Mouse (Mus musculus) naive thymus-derived CD4-positive, alpha-beta T cell, adult 2 months (primary cell): ENCODE measurements around the gene Pidd1.
"Not testable (repeated sequence)": the region's sequence is repeated elsewhere in the genome, so short reads cannot be mapped to it uniquely, and the experiment has no call there.

Experiments
- DNase-seq: peaks from one replicate; pipeline ENCODE4 v3.0.0-alpha.2; 2011; ENCODE audit warnings: low read depth

Gene Pidd1

DNA sequence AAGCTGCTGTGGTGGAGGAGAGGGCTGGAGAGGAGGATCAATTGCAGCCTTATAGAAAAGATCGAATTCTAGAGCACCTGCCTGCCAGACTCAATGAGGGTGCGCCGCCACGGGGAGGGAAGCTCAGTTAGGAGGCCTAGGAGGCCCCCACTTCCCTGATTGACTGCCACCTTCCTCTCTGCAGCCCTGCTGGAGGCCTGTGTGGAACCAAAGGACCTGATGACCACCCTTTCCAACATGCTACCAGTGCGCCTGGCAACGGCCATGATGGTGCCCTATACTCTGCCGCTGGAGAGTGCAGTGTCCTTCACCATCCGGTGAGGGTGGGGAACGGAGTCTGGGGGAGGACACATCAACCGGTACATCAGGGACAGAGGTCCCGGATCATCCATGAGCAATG is 14.8 kb upstream of the Pidd1 start:
- DNase-seq: no peak

GRCm38 (mm10) chr7:141457986-141458660 is 14.3 kb upstream of the Pidd1 start:
- DNase-seq: peak; percentile 83

GRCm38 (mm10) chr7:141457236-141457635 is 13.4 kb upstream of the Pidd1 start:
- no peak for DNase-seq

DNA sequence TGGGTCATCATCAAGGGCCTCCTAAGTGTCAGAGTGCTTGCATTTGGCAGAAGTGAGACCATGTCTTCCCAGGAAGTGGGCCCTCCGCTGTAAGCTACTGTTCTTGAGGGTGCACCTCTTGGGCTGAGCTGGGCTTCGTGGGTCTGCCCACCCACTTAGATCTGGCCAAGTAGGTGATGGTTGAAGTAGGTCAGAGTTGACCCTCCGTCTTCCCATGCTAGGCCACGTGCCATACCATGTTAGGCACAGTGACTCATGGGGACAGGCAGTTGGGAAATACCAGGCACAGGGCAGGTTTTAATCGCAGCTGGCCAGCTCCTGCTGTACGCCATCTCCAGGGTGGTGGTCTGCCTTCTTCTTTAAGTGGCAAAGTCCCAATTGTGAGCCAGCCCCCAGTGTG is 12.9 kb upstream of the Pidd1 start:
- DNase-seq: no peak

DNA sequence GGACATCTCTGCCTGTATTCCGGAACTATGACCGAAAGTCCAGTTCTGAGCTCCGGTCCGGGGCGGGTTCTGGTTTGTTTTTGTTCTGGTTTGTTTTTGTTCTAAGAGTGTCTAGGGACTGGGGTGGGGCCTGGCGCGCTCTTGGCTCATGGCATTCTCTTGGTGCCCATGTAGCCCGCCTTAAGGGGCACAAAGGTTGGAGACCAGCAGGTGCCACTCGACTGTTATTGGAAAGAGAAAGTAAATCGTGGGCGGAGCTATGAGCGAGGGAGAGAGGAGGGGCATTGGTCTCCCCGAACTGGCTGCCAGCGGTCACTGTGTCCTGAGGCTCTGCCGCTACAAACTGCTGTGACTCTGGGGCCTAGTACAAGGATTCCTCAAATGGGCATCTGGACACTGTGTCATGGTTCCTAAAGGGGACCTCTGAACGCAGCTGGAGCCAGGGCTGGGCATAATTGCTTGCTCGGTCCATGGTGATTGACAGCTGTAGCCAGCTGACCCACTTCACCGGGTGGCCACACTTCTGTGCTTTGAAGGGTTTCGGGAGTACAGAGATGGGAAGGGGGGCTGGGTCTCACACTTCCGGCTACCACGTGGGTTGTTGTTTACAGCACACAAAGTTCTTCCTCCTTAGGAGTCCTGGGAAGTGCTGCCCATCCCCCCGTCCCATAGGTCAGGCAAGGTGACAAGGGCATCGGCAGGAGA is 11.9 kb upstream of the Pidd1 start:
- peak; percentile 74 for DNase-seq

DNA sequence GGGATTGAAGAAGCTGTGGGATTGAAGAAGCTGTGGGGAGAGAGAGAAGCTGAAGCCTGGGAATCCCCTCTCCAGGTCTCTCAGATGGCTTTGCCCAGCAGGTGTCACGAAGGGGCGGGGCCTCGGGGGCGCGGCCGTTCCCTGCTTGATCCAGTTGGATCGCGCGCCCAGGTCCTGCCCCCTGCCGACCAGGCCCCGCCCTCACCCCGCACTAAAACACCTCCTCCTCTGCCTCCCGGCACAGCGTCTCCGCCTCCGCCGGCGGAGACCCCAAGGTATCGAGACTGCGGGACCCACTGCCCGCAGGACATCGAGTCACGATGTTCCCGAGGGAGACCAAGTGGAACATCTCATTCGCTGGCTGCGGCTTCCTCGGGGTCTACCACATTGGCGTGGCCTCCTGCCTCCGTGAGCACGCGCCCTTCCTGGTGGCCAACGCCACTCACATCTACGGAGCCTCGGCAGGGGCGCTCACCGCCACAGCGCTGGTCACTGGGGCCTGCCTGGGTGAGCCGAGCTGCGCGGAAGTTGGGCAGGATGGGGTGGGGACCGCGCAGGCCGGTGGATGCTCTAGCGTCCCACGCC is 11.2 kb upstream of the Pidd1 start, which contains the start of gene Pnpla2:
TSS of gene Pnpla2 (plus strand) at position 232 of the 585 bp plus-strand sequence.
- DNase-seq: peak; percentile 94

- DNase-seq: no peak
Measured at GRCm38 (mm10) chr7:141453636-141454035, 9.8 kb upstream of the Pidd1 start.

DNA sequence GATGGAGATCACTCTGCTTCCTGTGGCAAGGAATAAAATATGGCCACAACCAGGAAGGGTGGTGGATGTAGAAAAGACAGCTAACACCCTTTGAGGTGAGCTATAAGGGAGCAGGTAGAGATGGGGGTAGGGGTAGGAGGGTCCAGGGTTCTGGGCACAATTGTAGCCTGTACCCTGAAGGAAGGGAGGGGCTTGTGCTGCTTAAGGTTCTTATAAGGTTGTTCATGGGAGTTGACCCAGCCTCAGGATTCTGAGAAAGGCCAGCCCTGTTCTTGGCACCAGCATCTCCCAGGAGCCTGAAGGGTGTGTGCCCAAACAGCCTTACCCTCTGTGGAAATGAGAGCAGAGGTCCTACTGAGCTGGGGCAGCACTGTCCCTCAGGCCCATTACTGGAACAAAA is 8.1 kb upstream of the Pidd1 start:
- no peak for DNase-seq

DNA sequence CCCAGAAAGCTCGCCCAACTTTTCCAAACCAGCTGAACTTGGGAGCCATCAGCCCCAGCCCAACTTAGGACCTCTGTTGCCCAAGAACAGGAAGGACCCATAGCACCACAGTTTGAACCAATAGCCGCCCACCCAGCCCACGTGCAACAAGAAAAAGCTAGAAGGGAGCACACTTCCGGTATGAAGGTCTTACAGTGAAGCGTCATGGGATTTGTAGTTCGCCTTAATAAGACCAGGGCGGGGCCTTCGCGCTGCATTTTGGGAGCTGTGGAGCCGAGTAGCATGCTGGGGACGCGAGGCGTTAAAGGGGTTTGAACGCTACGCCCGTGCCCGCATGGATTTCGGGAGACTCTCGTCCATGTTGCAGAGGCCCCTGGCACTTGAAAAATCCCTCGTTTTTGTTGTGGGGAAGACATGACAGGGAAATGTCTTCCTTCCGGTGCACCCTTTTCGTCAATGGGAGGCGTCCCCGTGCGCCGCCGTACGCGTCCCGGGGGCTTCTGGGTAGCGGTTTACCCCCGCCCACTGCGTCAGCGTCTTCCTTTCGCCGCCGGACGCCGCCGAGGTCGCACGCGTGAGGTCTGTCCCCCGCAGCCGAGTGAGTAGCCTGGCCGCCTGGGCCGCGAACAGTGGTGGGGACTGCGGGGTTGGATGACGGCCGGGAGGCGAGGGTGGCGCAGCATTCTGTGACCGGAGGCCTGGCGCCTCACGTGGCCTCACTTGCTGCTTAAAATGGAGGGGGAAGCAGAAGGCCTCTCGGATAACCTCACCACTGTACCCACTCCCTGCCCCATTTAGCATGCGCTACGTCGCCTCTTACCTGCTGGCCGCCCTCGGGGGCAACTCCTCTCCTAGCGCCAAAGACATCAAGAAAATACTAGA is 3.5 kb upstream of the Pidd1 start, which contains the start of gene Rplp2:
TSS of gene Rplp2 (plus strand) at position 261 of the 882 bp plus-strand sequence.
- peak; percentile 95 for DNase-seq

GRCm38 (mm10) chr7:141446374-141446773 is 2.5 kb upstream of the Pidd1 start:
- not testable (repeated sequence) for DNase-seq

DNA sequence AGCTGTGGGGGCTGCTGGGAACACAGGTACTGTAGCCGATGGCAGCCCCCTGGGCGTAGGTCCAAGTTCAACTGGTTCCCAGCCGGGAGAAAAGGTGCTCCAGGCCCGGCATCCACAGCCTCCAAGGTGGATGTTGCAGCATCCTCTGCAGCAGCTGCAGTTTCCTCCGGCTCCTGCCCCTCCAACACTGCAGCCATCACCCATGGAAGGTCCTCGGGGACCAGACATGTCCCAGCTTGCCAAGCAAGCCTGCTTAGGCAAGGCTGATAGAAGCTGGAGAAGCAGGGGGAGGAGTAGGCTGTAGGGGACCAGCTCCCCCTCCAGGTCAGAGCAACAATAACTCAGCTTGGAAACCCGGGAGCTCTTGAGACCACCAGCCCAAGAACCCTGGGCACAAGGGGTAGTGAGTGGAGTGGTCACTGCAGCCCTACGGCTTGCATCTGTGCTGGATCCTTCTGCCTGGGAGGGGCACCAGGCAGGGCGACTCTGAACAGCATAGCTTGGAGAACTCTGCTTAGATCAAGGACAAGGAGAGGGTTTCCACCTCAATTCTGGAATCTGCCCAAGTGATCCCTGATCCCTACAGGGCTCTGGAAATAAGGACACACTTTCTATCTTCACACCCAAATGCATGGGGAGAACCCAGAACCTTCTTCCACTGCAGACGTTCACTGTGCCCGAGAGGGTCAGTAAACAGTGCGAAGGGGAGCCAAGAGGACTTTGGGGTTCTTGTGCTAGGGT is 574 bp downstream of the Pidd1 start:
- DNase-seq: no peak

DNA sequence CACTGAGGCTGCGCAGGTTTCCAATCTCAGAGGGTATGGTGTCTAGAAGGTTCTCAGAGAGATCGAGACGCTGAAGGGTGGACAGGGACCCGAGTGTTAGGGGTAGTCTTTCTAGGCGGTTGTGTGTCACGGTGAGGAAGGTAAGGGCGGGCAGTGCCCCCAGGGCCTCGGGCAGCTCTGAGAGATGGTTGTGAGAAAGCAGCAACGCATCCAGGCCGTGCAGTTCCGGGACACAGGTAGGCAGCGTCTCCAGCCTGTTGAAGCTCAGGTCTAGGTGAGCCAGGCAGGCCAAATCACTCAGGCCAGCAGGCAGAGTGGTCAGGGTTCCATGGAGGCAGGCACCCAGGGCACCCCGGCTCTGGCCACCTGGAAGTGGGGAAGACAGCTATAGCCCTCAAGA is 1.6 kb downstream of the Pidd1 start:
- DNase-seq: no peak

DNA sequence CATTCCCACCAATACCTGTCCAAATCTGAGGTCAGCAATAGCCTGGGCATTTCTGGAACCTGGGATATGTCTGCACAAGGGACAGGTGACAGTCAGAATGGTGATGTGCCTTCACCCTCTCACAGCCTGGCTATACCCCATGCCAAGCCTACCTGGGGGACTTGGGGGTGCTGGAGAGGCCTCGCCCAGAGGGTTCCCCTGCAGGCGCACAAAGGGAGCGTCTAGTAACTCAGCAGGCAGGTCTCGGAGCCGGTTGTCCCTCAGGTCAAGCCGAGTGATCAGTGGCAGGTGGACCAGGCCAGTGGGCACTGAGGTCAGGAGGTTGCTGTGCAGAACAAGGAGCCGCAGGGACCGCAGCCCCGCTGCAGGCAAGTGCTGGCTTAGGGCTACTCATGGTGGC is 2.4 kb downstream of the Pidd1 start:
- no peak for DNase-seq

DNA sequence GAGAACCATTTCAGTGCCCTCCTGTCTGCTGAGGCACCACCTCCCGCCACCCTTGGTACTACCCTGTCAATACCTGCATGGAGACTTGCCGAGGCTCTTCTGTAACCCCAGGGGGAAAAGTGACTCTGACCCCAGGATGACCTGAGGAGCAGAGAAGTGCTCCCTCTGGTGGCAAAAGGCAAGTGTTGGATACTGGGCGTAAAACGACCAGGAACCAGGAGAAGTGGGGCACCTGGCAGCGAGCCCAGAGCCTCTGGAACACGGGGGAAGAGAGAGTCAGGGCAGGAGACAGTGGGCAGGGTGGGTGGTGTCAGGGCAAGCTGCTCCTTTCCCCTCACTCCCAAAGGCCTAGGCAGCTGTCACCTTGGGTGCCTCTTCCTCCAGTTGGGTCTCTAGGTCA is 3.2 kb downstream of the Pidd1 start:
- DNase-seq: peak; percentile 74

DNA sequence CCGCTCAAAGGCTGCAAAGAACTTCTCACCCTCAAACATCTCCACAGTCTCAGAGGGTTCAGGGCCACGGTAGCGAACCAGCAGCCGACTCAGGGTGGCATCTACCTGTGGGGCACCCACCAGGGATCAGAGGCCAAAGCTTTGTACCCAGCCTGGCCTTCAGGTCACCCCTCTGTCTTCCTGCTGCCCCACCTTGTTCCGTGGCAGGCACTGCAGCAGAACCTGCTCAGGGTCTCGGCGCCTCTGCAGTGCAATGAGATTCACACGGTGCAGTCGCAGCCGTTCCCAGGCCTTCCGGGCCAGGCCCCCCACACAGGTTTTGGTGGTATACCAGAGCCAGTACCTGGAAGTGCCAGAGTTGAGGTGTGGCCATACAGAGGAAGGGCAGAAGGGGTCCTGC is 4.0 kb downstream of the Pidd1 start:
- no peak for DNase-seq

- no peak for DNase-seq
Measured at GRCm38 (mm10) chr7:141439140-141439679, 4.6 kb downstream of the Pidd1 start.

- DNase-seq: no peak
Measured at GRCm38 (mm10) chr7:141438201-141438968, 5.4 kb downstream of the Pidd1 start.

- peak; percentile 87 for DNase-seq
Measured at GRCm38 (mm10) chr7:141437178-141438120, 6.4 kb downstream of the Pidd1 start, which contains the start of gene Slc25a22. Slc25a22 (minus strand) TSS chr7:141437892.

GRCm38 (mm10) chr7:141436523-141436892 is 7.3 kb downstream of the Pidd1 start:
- DNase-seq: no peak
